Mouse (Mus musculus) brain, embryonic 14.5 days (tissue): ENCODE measurements around the gene D930048N14Rik.

Source experiments
- CTCF ChIP-seq: fragments of 200-500 bp; IDR thresholded peaks from 2 replicates; pipeline ENCODE4 v1.5.1; 2012; ENCODE audit warnings: inconsistent platforms, mild to moderate bottlenecking, moderate library complexity, borderline replicate concordance; ENCODE audit not compliant: insufficient read depth, insufficient read length; ENCODE audit errors: extremely low read depth
- POLR2A ChIP-seq: fragments of 200-500 bp; IDR thresholded peaks from 2 replicates; pipeline ENCODE4 v1.6.1; 2012; ENCODE audit warnings: mild to moderate bottlenecking, inconsistent platforms, borderline replicate concordance; ENCODE audit not compliant: poor library complexity, insufficient read depth, insufficient read length, severe bottlenecking; ENCODE audit errors: extremely low read depth

DNA sequence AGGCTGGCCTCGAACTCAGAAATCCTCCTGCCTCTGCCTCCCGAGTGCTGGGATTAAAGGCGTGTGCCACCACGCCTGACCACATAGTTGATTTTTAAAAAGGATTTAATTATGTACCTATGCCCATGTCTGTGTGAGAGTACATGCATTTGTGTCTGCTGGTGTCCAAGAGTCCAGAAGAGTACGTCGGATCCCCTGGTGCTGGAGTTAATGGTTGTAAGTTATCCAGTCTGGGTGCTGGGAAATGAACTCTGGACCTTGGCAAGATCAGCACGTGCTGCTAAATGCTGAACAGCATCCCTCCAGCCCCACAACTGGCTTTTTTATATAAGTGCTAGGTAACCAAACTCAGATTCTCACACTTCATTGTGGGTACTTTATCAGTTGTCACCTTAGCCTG lies 20.1 kb downstream of the D930048N14Rik start:
- TF ChIP-seq POLR2A (no peak), CTCF (no peak)
